Mouse (Mus musculus): Measurements from ENCODE around the gene Tbc1d5.

DNA sequence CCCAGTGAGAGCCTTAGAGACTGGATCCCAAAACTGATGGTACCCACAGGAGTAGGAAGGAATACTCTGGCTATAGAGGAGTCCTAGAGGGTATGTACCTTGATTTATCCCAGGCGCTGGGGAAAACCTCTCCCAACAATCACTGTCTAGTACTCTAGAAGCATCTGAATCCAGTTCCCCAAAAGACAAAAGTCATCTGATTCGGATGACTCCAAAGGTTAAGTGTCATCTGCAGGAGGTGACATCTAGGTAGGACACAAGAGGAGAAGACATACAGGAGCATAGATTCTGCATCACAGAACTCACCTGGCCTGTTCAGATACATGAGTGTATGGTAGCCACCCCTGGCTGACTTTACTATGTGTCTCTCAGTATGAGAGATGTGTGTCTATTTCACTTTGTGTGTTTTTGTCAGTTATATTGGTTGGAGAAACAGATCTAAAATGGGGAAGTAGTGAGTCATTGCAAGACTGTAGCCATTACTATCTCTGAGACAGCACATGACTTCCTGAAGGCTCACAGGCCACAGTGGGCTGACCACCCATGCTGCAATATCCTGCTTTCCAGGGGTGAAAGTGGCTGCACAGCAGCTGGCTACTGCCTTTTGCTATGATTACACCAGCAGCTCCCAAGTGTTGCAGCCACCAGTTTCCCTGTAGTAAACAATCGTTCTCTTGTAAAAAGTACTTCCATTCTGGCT is 185.7 kb downstream of the Tbc1d5 start:
- no peak for TF ChIP-seq CTCF (conservative IDR thresholded peaks at IDR 0.05; ENCODE audit: low read length)
- no peak for TF ChIP-seq NANOG (IDR thresholded peaks at IDR 0.05; ENCODE audit: borderline replicate concordance, low read length)
- no peak for TF ChIP-seq POU5F1 (IDR thresholded peaks at IDR 0.05; ENCODE audit: borderline replicate concordance, low read length)

Data from E14TG2a.4 (cell line).